2 mouse cellular contexts compared by ENCODE assay signal in the genomic region with DNA sequence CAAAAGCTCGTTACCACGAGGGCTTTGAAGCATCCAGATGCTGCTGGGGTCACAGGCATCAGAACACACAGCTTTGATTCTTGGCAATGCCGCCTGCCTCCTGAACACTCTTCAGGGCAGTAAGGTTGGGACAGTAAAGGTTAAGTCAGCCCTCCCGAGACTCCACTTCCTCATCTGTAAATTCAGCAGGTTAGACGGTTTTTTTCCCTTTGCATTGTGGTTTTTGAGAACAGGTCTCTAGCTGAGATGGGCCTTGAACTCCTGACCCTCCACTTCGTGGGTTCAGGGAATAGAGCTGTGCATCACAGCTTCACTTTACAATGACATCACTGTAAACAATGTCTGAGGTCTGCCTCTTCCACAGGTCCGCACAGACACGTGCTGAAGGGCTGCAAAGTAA.
TF ChIP-seq lines count a peak whose summit lies in the region.

No protein-coding gene starts in this region.

TF ChIP-seq in CH12.LX, 34 proteins besides CTCF, POLR2A, EP300 and RAD21:
- TF ChIP-seq UBTF (IDR thresholded peaks at IDR 0.05; ENCODE audit: low read depth, low read length) (no peak), MAX (IDR thresholded peaks at IDR 0.05; ENCODE audit: low read length) (no peak), RCOR1 (conservative IDR thresholded peaks at IDR 0.05; ENCODE audit: low read depth, low read length) (no peak)

TF ChIP-seq in MEL, 35 proteins besides CTCF, POLR2A, EP300 and RAD21:
- TF ChIP-seq ETS1 (IDR thresholded peaks at IDR 0.05; ENCODE audit: low read depth, low read length) (0 out of 2 replicates have a peak, but pooled peaks have one; percentile 21), ELF1 (IDR thresholded peaks at IDR 0.05; ENCODE audit: low read depth, low read length) (0 out of 2 replicates have a peak, but pooled peaks have one; percentile 22), SMC3 (IDR thresholded peaks at IDR 0.05; ENCODE audit: low read depth, low read length) (0 out of 2 replicates have a peak, but pooled peaks have one; percentile 16), BHLHE40 (IDR thresholded peaks at IDR 0.05; ENCODE audit: borderline replicate concordance, low read depth, low read length) (no peak), ZMIZ1 (IDR thresholded peaks at IDR 0.05; ENCODE audit: low read depth, low read length) (0 out of 2 replicates have a peak, but pooled peaks have one; percentile 23), ZNF384 (IDR thresholded peaks at IDR 0.05; ENCODE audit: low read depth, low read length) (peak; percentile 67; the same call in 1 of the 2 replicates)
TF ChIP-seq in MEL: peak in this region for 5.
